ENCODE assay signal across 8 mouse cellular contexts in the genomic region with DNA sequence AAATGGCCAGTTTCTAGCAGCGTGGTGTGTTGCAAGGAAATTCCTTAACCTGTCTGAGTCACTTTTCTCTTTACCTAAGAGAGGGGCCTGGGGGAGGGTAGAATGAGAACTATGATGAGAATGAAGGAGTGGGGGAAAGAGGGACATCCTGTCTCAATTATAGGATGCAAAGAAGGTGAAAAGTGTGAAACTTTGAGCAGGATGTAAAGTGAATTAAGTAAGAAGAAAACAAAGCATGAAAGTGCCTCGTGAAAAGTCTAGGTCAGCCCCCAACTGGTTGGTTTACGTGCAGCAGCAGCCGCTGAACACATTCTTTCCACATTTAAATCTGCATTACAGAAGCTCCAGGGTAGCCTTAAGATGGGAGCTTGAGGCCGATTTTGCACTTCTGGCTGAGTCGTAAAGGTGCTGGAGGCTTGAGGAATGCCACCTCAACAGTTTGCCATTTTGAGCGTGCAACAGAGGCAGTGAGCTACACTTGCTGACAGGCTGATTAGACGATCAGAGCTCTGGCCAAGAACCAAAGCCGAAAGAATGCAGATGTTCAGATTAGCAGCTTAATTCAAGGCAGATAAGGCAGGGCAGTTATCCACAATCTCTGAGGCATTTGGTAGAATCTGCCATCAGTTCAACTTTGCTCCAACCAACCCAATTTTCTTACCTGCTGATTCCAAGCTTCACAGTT. TPM values are rescaled to one million over a fixed set of nuclear protein-coding genes. Genes with fewer than 3 reads are reported as not detected.
A peak's percentile ranks its signal among the peaks of the same experiment; 100 is the strongest.
DNase-seq lines count a peak whose midpoint lies in the region; ATAC-seq and TF ChIP-seq lines count a peak whose summit lies in the region.
"Had no signal": no experiment of that assay in that cellular context is flagged by ENCODE, and none has a peak within 500 bp of the region (broad histone marks: within the 10 kb centered on the region; RNA-seq: fewer than 3 reads in every experiment).

No protein-coding gene starts in this region.

- DNase-seq in 3T3-L1 (ENCODE audit: low read depth, low spot score), result peak; percentile 1
- DNase-seq in CD4-positive, CD25-positive, alpha-beta regulatory T cell, adult 2 months (ENCODE audit: low read depth, low spot score), result peak; percentile 23
- peak; percentile 23 for DNase-seq in lung, postnatal 0 days (ENCODE audit: low spot score)
- DNase-seq in left cerebral cortex, adult 8-10 months (ENCODE audit: low spot score in 2 of 2), result no peak
- no peak for DNase-seq in urinary bladder, adult 2 months (ENCODE audit: low spot score)

- no peaks in the 10 kb centered on the region for H3K36me3 ChIP-seq in heart, embryonic 15.5 days
- no peaks in the 10 kb centered on the region for H3K36me3 ChIP-seq in lung, postnatal 0 days (ENCODE audit: insufficient read depth, low read length)

- no peak for TF ChIP-seq CTCF in lung, postnatal 0 days (IDR thresholded peaks at IDR 0.05)

- H3K27ac ChIP-seq in heart, embryonic 15.5 days, result no peak overlapping the region
- no peak overlapping the region for H3K27ac ChIP-seq in lung, postnatal 0 days (ENCODE audit: low read length)

- no peak overlapping the region for H3K9ac ChIP-seq in heart, embryonic 15.5 days
- H3K9ac ChIP-seq in lung, postnatal 0 days (replicated peaks; ENCODE audit: low read depth), result no peak overlapping the region

- H3K27me3 ChIP-seq in heart, embryonic 15.5 days, result no peaks in the 10 kb centered on the region
- H3K27me3 ChIP-seq in lung, postnatal 0 days (replicated peaks; ENCODE audit: insufficient read depth, low read length), result no peaks in the 10 kb centered on the region

- H3K4me2 ChIP-seq in heart, embryonic 15.5 days, result peak overlapping the region; percentile 43
- H3K4me2 ChIP-seq in lung, postnatal 0 days (replicated peaks; ENCODE audit: low read depth, low read length), result peak overlapping the region; percentile 39

- ATAC-seq in heart, embryonic 15.5 days (replicated peaks; ENCODE audit: insufficient number of reproducible peaks, insufficient read depth, low FRiP score, low read depth), result no peak
- no peak for ATAC-seq in lung, postnatal 0 days
- ATAC-seq in granulocyte monocyte progenitor cell, adult 5-6 weeks (replicated peaks; ENCODE audit: poor library complexity, severe bottlenecking), result no peak

- peak overlapping the region; percentile 16 for H3K4me3 ChIP-seq in heart, embryonic 15.5 days
- peak overlapping the region; percentile 12; the same call in 1 of the 2 replicates for H3K4me3 ChIP-seq in lung, postnatal 0 days (ENCODE audit: low read depth, low read length)

- WGBS in heart, embryonic 15.5 days, result 22% methylated on average over 9 of the region's 9 CpGs
- 16% methylated on average over 9 of the region's 9 CpGs for WGBS in lung, postnatal 0 days

- no peaks in the 10 kb centered on the region for H3K9me3 ChIP-seq in heart, embryonic 15.5 days (replicated peaks)
- H3K9me3 ChIP-seq in lung, postnatal 0 days (ENCODE audit: low read length), result no peaks in the 10 kb centered on the region

- no peaks in the 10 kb centered on the region for H3K4me1 ChIP-seq in heart, embryonic 15.5 days (replicated peaks)
- H3K4me1 ChIP-seq in lung, postnatal 0 days (ENCODE audit: insufficient read depth, low read depth, low read length), result no peaks in the 10 kb centered on the region

- no peak for TF ChIP-seq EP300 in lung, postnatal 0 days (IDR thresholded peaks at IDR 0.05)

RNA-seq across cellular contexts. Expression of gene Cysltr1, which starts 0.8 kb away (rescaled TPM):
- polyA plus RNA-seq in heart, embryonic 15.5 days (2015; fragmentation: Nextera tagmentation; extraction: Ambion mirVana), result 1.5 and 2.2 TPM in 2 replicates
- 4.1 and 4.6 TPM in 2 replicates for polyA plus RNA-seq in lung, postnatal 0 days (2015; fragmentation: Nextera tagmentation; extraction: Ambion mirVana)
- 1.8 and 2.2 TPM in 2 replicates for total RNA-seq in granulocyte monocyte progenitor cell, adult 5-6 weeks (2014; fragmentation: Nextera tagmentation)
- total RNA-seq in granulocyte monocyte progenitor cell, adult 5-6 weeks (2017), result 2.6 and 2.8 TPM in 2 replicates
- under 1 TPM; 0.13 to 0.99 (median 0.68) TPM for total RNA-seq in left cerebral cortex, adult 8-10 months (2022)
- 2.5 and 3.5 TPM in 2 replicates for polyA plus RNA-seq in urinary bladder, adult 2 months (2012; rRNA removed)

RNA-seq across cellular contexts. Expression of gene Gm5127, which starts 19.7 kb away (rescaled TPM):
- polyA plus RNA-seq in heart, embryonic 15.5 days (2015; fragmentation: Nextera tagmentation; extraction: Ambion mirVana), result 0.15 TPM in 1 of 2 replicates, not detected in the other
- polyA plus RNA-seq in lung, postnatal 0 days (2015; fragmentation: Nextera tagmentation; extraction: Ambion mirVana), result 0.14 TPM in 1 of 2 replicates, not detected in the other
- total RNA-seq in granulocyte monocyte progenitor cell, adult 5-6 weeks (2014; fragmentation: Nextera tagmentation), result not detected in 2 replicates
- total RNA-seq in granulocyte monocyte progenitor cell, adult 5-6 weeks (2017), result 0.82 TPM in 1 of 2 replicates, not detected in the other
- total RNA-seq in left cerebral cortex, adult 8-10 months (2022), result under 1 TPM in 3 of 4 experiments, not detected in 1; 0.20 to 0.59 (median 0.37) TPM
- polyA plus RNA-seq in urinary bladder, adult 2 months (2012; rRNA removed), result 0.10 and 0.15 TPM in 2 replicates
- polyA plus RNA-seq: gonadal fat pad, adult 2 months had no signal

Comparison
In these comparisons a context has a peak if more than half of its experiments do, and no peak if none do; other contexts are left out.
1. DNase-seq: peak in 3T3-L1 (single experiment), CD4-positive, CD25-positive, alpha-beta regulatory T cell, adult 2 months (single experiment) and lung, postnatal 0 days (single experiment); none in left cerebral cortex, adult 8-10 months (0 of 2) and urinary bladder, adult 2 months (single experiment).